Mouse (Mus musculus): ENCODE measurements around the gene Polq.

The Polq gene

GRCm38 (mm10) chr16:37011061-37011921 is at the start of gene Polq:
Gene Polq, plus strand, starts transcription at chr16:37011786.
- DNase-seq (ENCODE audit: low read depth): peak; percentile 97

DNA sequence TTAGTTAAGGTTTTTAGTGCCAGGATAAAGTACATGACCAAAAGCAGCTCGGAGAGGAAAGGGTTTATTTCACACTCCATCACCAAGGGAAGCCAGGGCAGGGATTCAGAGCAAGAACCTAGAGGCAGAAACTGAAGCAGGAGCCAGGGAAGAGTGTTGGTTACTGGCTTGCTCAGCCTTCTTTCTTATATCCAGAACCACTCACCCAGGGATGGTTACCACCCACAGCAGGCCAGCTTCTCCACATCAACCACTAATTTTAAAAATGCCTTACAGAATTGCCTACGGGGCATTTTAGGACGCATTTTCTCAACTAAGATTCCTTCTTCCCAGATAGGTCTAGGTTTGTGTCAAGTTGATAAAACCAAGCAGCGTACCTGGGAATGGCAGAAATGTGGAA is 48.2 kb upstream of the Polq start:
- no peak for DNase-seq (ENCODE audit: low read depth)

DNA sequence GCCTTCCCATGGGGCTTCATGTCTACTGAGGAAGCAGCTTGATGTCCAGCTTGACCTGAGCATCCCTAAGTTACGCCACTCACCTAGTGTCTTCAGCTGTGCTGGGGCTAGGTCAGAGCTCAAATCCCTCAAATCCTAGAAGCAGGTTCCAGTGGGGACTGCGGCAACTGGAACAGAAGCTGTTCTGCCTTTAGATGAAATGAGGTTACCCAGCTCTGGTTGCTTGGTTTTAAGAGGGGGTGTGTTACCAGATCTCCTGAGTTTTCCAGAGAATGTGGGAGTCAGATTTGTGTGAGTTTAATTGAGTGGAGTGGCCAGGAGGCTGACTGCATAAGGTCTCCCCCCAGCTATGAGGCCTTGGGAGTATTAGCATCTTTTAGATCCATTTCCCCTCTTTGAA is 32.5 kb upstream of the Polq start:
- DNase-seq (ENCODE audit: low read depth): no peak

DNA sequence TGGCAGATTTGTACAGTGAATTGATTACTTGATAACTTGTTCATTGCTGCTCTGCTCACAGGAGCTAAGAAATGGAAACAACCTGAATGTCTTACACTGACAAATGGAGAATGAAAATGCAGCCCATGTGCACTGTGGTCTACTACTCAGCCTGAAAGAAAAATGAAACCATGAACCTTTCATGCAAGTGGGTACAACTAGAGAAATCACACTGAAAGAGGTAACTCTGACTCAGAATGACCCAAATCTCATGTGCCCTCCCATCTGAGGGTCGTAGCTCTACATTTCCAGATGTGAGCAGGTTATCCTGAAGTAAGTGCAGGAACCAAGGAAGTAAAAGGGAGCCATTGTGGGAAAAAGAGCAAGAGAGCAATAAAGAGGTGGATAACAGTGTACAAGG is 27.8 kb upstream of the Polq start:
- no peak for DNase-seq (ENCODE audit: low read depth)

- peak; percentile 72 for DNase-seq (ENCODE audit: low read depth)
These were observed 25.9 kb upstream of the Polq start for GRCm38 (mm10) chr16:36985636-36986042.

GRCm38 (mm10) chr16:36987399-36987798 is 24.2 kb upstream of the Polq start:
- no peak for DNase-seq (ENCODE audit: low read depth)

- DNase-seq (ENCODE audit: low read depth): no peak
These were observed 23.5 kb upstream of the Polq start for GRCm38 (mm10) chr16:36988066-36988465.

GRCm38 (mm10) chr16:36989493-36989892 is 22.1 kb upstream of the Polq start:
- DNase-seq (ENCODE audit: low read depth): peak; percentile 27

DNA sequence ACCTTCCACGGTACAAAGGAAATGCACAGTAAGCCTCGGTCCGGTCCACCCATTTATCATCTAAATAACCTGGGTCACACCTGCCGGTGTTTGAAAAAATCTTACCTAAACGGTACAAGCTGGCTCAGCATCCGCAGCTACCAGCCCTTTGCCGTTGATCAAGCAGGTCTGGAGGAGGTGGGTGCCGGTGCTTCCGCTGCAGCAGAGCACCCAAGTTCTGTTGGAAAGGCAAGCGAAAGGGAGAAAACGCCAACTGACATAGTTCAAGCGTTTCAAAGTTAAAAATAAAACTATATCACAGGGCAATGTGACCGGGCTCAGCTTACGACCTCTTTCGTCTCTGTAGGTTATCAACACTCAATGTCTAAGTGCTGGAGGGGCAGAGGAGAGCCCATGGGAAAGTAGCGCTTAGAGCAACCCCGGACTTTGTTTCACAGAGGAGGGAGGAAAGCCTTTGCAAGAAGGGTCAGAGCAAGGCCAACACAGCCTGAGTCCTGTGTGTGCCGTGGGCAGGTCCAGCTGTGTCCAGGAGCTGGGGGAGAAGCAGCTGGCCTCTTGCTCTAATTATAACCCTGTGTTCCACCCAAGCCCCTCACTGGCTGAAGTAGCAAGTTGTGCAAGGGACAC is 21.5 kb upstream of the Polq start, which contains the start of gene Fbxo40:
Gene Fbxo40 (minus strand): TSS at position 469 of the 627 bp plus-strand sequence.
- DNase-seq (ENCODE audit: low read depth): no peak

DNA sequence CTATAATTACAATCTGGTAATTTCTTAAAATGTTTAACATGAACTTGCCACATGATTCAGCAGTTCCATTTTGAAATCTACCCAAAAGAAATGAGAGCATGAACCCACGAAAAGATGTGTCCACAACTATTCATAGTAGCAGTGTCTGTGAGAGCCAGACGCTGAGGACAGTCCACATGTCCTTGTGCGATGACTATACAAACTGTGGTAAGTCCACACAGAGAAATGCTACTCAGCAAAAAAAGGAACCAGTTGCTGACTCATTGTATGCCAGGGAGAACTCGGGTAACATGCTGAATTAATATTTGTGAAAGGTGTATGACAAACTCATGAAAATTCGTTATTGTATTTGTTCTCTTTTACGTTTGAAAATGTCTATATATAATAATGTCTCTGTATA is 13.9 kb upstream of the Polq start:
- DNase-seq (ENCODE audit: low read depth): no peak

DNA sequence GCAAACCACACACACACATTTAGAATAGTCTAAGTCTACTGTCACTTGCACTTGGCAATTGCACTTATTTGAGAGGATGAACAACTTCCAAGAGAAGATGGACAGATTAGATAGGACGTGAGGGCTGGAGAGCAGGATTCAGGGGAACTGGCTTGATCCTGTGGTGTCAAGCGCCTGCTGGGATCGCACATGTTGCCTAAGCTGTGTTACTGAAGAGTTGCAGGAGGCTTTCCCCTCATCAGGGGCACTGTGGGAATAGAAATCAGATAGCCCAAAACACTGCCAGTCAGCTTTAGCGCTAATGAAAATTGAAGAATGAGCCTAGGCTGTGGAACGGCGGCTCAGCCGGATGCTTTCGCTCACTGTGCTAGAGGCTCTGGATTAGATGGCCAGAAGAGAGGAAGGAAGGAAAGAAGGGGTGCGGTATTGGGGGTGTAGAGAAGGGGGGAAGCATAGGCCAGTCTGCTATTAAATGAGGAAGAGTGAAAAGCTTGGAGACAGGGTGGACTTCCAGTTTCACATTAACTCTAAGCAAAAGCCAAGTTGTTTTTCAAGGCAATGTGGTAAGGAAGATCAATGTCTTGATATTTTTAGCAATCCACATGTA is 12.1 kb upstream of the Polq start:
- no peak for DNase-seq (ENCODE audit: low read depth)

DNA sequence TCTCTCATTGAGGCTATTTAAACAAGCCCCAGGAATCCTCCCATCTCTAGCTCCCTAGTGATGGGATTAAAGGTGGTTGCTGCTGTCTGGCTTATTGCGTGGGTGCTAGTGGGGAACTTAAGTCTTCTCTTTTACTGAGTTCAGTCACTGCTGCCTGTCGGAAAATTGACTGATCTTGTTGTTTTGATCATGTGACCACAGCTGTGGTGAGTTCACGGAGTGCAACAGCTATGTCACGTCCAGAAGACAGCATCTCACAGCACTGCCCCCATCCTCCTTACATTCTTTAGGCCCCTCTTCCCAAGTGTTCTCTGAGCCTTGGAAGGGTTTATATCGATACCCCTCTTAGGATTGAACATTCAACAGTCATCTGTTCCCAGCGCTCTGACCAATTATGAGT is 2.3 kb upstream of the Polq start:
- peak; percentile 20 for DNase-seq (ENCODE audit: low read depth)

- peak; percentile 85 for DNase-seq (ENCODE audit: low read depth)
These were observed 1.2 kb upstream of the Polq start for GRCm38 (mm10) chr16:37010370-37010769.

DNA sequence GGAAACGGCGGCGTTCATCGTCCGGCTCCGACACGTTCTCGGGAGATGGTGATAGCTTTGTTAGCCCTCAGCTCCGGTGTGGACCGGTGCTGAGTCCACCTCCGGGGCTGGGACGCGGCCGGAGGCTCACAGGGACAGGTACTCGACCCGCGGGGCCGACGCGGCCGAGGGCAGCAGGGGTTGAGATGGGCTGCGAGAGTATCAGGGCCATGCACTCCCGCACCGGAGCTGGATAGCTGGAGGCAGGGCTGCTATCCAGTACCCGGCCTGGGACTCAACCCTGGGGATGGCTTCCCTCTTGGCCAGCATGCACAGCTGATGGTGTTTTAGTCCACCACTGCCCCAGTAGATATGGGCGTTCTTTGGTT is 320 bp downstream of the Polq start:
- no peak for DNase-seq (ENCODE audit: low read depth)

DNA sequence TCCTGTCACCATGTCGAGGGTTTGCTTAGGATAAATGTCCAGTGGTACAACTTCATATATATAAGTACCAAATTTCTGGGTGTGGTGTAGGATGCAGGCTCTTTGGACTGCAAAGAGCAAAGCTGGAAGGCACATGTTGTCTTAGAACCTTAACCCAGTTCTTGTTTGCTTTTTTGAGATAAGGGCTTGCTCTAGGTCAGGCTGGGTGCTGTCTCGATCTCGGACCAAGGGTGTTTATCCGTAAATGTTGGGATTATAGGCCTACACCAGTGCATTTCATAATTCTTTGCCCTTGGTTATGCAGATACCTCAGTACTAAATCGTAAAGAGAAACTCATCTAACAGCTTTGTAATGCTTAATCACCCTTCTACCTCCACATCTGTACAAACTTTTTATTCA is 750 bp downstream of the Polq start:
- DNase-seq (ENCODE audit: low read depth): no peak

GRCm38 (mm10) chr16:37027581-37027980 is 16.0 kb downstream of the Polq start:
- no peak for DNase-seq (ENCODE audit: low read depth)

DNA sequence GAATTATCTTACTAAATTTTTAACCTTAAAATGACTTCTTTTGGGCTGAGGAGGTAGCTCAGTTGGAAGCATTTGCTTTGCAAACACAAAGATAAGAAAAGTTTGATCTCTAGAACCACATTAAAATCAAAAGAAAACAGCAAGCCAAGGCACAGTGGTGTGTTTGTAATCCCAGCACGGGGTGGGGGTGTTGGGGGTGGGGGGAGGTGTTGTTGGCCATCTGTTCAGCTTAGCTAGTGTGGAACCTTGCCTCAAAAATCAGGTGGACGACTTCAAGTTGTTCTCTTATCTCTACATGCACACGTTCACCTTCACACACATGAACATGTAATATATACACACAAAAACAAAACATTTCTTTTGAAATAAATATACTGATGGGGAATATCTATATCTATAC is 20.4 kb downstream of the Polq start:
- no peak for DNase-seq (ENCODE audit: low read depth)

DNA sequence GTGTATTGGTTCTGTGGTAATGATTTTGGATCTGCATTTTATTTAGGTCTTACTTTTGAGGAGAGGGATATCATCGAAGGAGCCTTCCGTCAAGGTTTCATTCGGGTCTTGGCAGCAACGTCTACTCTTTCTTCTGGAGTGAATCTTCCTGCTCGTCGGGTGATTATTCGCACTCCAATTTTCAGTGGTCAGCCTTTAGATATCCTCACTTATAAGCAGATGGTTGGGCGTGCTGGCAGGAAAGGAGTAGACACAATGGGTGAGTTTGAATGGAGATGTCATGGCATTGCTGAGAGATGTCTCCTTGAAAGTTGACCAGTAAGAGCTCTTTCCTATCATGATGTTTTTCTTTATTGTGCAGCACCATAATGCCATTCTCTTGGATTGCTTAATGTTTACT is 23.2 kb downstream of the Polq start:
- DNase-seq (ENCODE audit: low read depth): no peak

GRCm38 (mm10) chr16:37059631-37060030 is 48.0 kb downstream of the Polq start:
- DNase-seq (ENCODE audit: low read depth): no peak

GRCm38 (mm10) chr16:37061261-37061660 is 49.7 kb downstream of the Polq start:
- DNase-seq (ENCODE audit: low read depth): no peak

GRCm38 (mm10) chr16:37072354-37072753 is 60.8 kb downstream of the Polq start:
- DNase-seq (ENCODE audit: low read depth): no peak

GRCm38 (mm10) chr16:37089648-37090047 is 78.1 kb downstream of the Polq start:
- no peak for DNase-seq (ENCODE audit: low read depth)

DNA sequence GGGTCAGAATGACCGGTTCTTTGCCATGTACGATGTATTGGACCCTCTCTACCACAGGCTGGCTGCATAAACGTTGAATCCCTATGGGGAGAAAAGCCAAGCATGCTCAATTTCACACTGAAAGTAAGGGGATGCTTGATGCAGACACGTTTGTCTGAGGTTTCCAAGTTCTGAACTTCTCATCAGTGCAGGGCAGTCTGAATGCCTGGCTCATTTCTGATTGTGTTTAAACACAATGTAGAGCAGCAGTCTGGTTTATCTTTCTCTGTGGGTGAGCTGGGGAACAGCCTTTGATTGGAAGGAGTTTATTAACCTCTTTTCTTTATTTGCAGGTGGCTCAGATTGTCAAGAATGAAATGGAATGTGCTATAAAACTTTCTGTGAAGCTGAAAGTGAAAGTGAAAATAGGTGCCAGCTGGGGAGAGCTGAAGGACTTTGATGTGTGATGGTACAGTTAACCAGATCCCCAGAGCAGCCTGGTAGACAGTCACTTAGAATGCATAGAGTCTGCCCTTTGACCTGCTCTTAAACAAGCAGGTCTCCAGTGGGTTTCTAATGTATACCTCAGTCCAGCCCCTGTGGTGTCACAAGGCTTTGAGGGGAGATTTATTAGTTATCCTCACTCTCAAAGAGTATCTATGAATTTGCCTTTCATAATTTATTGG is 82.7 kb downstream of the Polq start:
- peak; percentile 76 for DNase-seq (ENCODE audit: low read depth)

All from induced T-regulatory cell, adult 2 months (primary cell).